Mouse (Mus musculus) cerebellum, adult (tissue): ENCODE results near the gene Atxn1.

Experiments used
- ATAC-seq: cut with Nextera tagmentation; 2 replicates; pipeline ENCODE4 v1.9.2; 2017; ENCODE audit warnings: mild to moderate bottlenecking, moderate library complexity, mixed read lengths; ENCODE audit not compliant: insufficient number of reproducible peaks, low FRiP score, low TSS enrichment

Atxn1 gene

GRCm38 (mm10) chr13:45871554-45871953 is 93.3 kb downstream of the Atxn1 start:
- ATAC-seq, result no peak

- no peak for ATAC-seq
These were observed 95.9 kb downstream of the Atxn1 start for GRCm38 (mm10) chr13:45868886-45869285.

GRCm38 (mm10) chr13:45867273-45867672 is 97.5 kb downstream of the Atxn1 start:
- ATAC-seq, result no peak

GRCm38 (mm10) chr13:45866615-45867245 is 98.1 kb downstream of the Atxn1 start:
- ATAC-seq, result no peak

GRCm38 (mm10) chr13:45865620-45866019 is 99.2 kb downstream of the Atxn1 start:
- no peak for ATAC-seq

- no peak for ATAC-seq
These were observed 101.0 kb downstream of the Atxn1 start for GRCm38 (mm10) chr13:45863779-45864178.

GRCm38 (mm10) chr13:45861885-45862605 is 102.8 kb downstream of the Atxn1 start:
- no peak for ATAC-seq

- ATAC-seq, result no peak
These were observed 103.7 kb downstream of the Atxn1 start for GRCm38 (mm10) chr13:45861098-45861580.

- ATAC-seq, result no peak
These were observed 105.6 kb downstream of the Atxn1 start for GRCm38 (mm10) chr13:45859081-45859709.

- ATAC-seq, result no peak
These were observed 107.4 kb downstream of the Atxn1 start for GRCm38 (mm10) chr13:45857416-45857815.

- no peak for ATAC-seq
These were observed 110.3 kb downstream of the Atxn1 start for GRCm38 (mm10) chr13:45854531-45854930.

GRCm38 (mm10) chr13:45853691-45854090 is 111.1 kb downstream of the Atxn1 start:
- no peak for ATAC-seq

- no peak for ATAC-seq
These were observed 112.5 kb downstream of the Atxn1 start for GRCm38 (mm10) chr13:45852288-45852687.

GRCm38 (mm10) chr13:45851746-45852145 is 113.1 kb downstream of the Atxn1 start:
- no peak for ATAC-seq

- ATAC-seq, result no peak
These were observed 113.7 kb downstream of the Atxn1 start for GRCm38 (mm10) chr13:45851156-45851555.

GRCm38 (mm10) chr13:45850181-45850974 is 114.4 kb downstream of the Atxn1 start:
- ATAC-seq, result no peak

- no peak for ATAC-seq
These were observed 115.4 kb downstream of the Atxn1 start for GRCm38 (mm10) chr13:45849145-45850023.

GRCm38 (mm10) chr13:45842511-45843055 is 122.2 kb downstream of the Atxn1 start:
- no peak for ATAC-seq

GRCm38 (mm10) chr13:45839901-45840300 is 124.9 kb downstream of the Atxn1 start:
- no peak for ATAC-seq
